Mouse (Mus musculus) hindbrain, embryonic 11.5 days (tissue): ENCODE measurements around the gene Smim12. TPM values are rescaled to one million over a fixed set of nuclear protein-coding genes. Genes with fewer than 3 reads are reported as not detected.

Experiments used
- ATAC-seq: fragments of 200-750 bp; cut with Nextera tagmentation; 2 replicates; pipeline ENCODE4 v1.8.0; 2017; ENCODE audit warnings: mild to moderate bottlenecking, moderate TSS enrichment, moderate library complexity; ENCODE audit not compliant: low FRiP score
- DNase-seq: peaks from one replicate; pipeline ENCODE4 v3.0.0-alpha.2; 2015; ENCODE audit warnings: low spot score
- H3K27ac ChIP-seq: fragments of 300-500 bp; sonication (generic); 2 replicates; pipeline ENCODE4 v1.5.1; 2014; ENCODE audit warnings: mild to moderate bottlenecking, low read depth, low read length
- H3K27me3 ChIP-seq: fragments of 300-500 bp; sonication (generic); 2 replicates; pipeline ENCODE4 v1.6.1; 2014; ENCODE audit warnings: mild to moderate bottlenecking, low read length, moderate library complexity, mixed read lengths; ENCODE audit not compliant: control insufficient read depth, insufficient read depth
- H3K36me3 ChIP-seq: fragments of 300-500 bp; sonication (generic); 2 replicates; pipeline ENCODE4 v1.6.1; 2014; ENCODE audit warnings: mild to moderate bottlenecking, low read length, moderate library complexity, mixed read lengths; ENCODE audit not compliant: control insufficient read depth, insufficient read depth
- H3K4me1 ChIP-seq: fragments of 300-500 bp; sonication (generic); replicated peaks from 2 replicates; pipeline ENCODE4 v1.6.1; 2014; ENCODE audit warnings: low read length, mixed read lengths; ENCODE audit not compliant: control insufficient read depth, insufficient read depth
- H3K4me2 ChIP-seq: fragments of 300-500 bp; sonication (generic); replicated peaks from 2 replicates; pipeline ENCODE4 v1.6.1; 2014; ENCODE audit warnings: mild to moderate bottlenecking, low read depth, low read length
- H3K4me3 ChIP-seq: fragments of 300-500 bp; sonication (generic); 2 replicates; pipeline ENCODE4 v1.5.1; 2014; ENCODE audit warnings: low read depth, low read length
- H3K9ac ChIP-seq: fragments of 300-500 bp; sonication (generic); 2 replicates; pipeline ENCODE4 v1.6.1; 2014; ENCODE audit warnings: low read depth, low read length
- H3K9me3 ChIP-seq: fragments of 300-500 bp; sonication (generic); 2 replicates; pipeline ENCODE4 v1.6.1; 2016; ENCODE audit warnings: low read length; ENCODE audit not compliant: control insufficient read depth
- WGBS: fragments of 180-500 bp; shearing (Covaris S2); extraction: QIAGEN DNeasy Blood & Tissue Kit; methylation state at CpG from one replicate; pipeline ENCODE4 v1.1.7; 2014; 5-methylcytosine and 5-hydroxymethylcytosine counted together
- polyA plus RNA-seq: library from polyadenylated mRNA; unstranded; fragments of >200 nt; fragmentation: Nextera tagmentation; extraction: Ambion mirVana; gene quantifications from 2 replicates; pipeline ENCODE4 v1.2.1, GENCODE M21; 2014

Smim12 gene
- polyA plus RNA-seq: 59.3 and 59.7 TPM in 2 replicates

DNA sequence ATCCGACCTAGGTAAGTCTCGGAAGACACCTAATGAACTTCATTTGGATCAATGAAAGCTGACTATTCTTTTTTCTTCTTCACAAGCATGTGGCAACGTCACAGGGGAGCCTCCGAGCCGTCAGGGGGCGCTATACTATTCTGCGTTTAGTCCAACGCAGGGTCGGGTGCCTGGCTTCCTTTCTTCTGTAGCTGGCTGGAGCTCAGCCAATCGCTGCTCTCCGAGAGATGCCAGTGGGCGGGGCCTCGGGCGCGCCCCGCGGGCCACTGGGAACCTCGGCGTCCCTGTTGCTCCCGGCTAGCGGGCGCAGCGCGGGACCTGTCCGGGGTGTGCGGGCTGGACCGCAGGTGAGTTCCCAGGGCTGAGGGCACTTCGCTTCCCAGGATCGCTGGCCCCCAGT is at the start of gene Smim12:
Gene Smim12, plus strand, starts transcription at position 233 of the 400 bp plus-strand sequence.
- Histone ChIP-seq H3K4me3 (peak within 1 kb of the TSS; percentile 84), H3K4me1 (0 out of 2 replicates have a peak, but pooled peaks cover 2% of the 10 kb centered on the region), H3K9ac (peak within 1 kb of the TSS; percentile 91), H3K27ac (0 out of 2 replicates have a peak within 1 kb of the TSS, but pooled peaks have one; percentile 13), H3K27me3 (no peaks in the 10 kb centered on the region), H3K9me3 (no peaks in the 10 kb centered on the region), H3K4me2 (peak within 1 kb of the TSS; percentile 88), H3K36me3 (no peaks in the 10 kb centered on the region; the same call in 1 of the 2 replicates)
- WGBS: 0% methylated on average over 29 of the region's 29 CpGs
- ATAC-seq (peak; percentile 98), DNase-seq (peak; percentile 99)

DNA sequence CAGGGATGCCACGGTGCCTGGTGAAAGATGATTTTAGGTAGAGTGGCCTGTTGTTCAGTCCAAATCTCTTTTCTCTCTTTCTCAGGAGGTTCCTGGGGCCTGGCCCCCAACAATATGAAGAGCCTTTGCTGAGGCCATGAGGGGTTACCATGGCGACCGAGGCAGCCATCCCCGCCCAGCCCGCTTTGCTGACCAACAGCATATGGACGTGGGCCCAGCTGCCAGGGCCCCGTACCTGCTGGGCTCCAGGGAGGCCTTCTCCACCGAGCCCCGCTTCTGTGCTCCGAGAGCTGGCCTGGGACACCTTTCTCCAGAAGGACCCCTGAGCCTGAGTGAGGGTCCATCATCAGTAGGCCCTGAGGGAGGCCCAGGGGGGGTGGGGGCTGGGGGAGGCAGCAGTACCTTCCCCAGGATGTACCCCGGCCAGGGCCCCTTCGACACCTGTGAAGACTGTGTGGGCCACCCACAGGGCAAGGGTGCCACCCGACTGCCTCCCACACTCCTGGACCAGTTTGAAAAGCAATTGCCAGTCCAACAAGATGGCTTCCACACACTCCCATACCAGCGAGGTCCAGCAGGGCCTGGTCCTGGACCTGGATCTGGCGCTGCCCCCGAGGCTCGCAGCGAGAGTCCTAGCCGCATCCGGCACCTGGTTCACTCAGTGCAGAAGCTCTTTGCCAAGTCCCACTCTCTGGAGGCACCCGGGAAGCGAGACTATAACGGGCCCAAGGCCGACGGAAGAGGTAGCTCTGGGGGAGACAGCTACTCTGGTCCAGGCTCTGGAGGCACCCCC is 48.9 kb upstream of the Smim12 start:
- H3K9ac ChIP-seq: no peak overlapping the region
- no peaks in the 10 kb centered on the region for H3K36me3 ChIP-seq
- peaks cover 4% of the 10 kb centered on the region; the same call in 1 of the 2 replicates for H3K4me1 ChIP-seq
- 76% methylated on average over 25 of the region's 25 CpGs for WGBS
- no peaks in the 10 kb centered on the region for H3K9me3 ChIP-seq
- H3K4me3 ChIP-seq: no peak overlapping the region
- no peaks in the 10 kb centered on the region for H3K27me3 ChIP-seq
- H3K27ac ChIP-seq: no peak overlapping the region
- DNase-seq (peak; percentile 43), ATAC-seq (peak; percentile 33; the same call in 1 of the 2 replicates)
- no peak overlapping the region for H3K4me2 ChIP-seq

DNA sequence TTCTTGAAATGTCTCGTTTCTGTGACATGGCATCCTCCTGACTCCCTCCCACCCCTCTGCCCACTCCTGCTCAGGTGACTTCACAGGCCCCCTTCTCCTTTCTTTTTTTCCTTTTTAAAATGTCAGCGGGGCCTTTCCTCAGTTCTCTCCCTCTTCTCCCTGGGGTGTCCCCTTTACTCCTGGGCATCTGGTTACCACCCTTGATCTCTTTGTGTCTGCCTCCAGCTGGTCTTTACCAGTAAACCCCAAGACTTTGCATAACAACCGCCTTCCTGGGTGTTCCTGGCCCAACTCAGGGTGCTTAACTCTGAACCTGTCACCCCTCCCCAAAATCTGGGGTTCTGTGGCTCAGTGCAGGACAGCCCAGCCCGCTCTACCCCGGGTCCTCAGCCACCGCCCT is 45.0 kb upstream of the Smim12 start:
- Histone ChIP-seq H3K9me3 (no peaks in the 10 kb centered on the region), H3K4me2 (no peak overlapping the region), H3K9ac (no peak overlapping the region), H3K27me3 (no peaks in the 10 kb centered on the region), H3K4me1 (peaks cover 4% of the 10 kb centered on the region; the same call in 1 of the 2 replicates), H3K4me3 (no peak overlapping the region), H3K27ac (no peak overlapping the region), H3K36me3 (no peaks in the 10 kb centered on the region)
- 33% methylated on average over 6 of the region's 6 CpGs for WGBS
- no peak for ATAC-seq
- no peak for DNase-seq

DNA sequence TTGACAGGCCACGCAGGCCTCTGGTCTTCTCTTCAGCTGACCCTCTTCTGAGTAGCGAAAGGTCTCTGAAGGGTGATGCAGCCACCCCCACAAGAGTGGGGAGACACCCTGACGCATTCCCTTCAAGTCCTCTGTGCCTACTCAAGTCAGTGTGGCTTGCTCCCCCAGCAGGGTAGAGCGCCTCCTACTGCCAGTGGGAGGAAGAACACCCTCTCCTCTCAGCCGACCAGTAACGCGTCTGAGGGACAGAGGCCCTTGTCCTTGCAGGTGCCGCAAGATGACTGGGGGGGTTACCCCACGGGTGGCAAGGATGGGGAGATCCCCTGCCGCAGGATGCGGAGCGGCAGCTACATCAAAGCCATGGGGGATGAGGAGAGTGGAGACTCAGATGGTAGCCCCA is 44.2 kb upstream of the Smim12 start:
- DNase-seq (peak; percentile 16), ATAC-seq (no peak)
- no peaks in the 10 kb centered on the region for H3K9me3 ChIP-seq
- no peak overlapping the region for H3K27ac ChIP-seq
- H3K27me3 ChIP-seq: no peaks in the 10 kb centered on the region
- H3K36me3 ChIP-seq: no peaks in the 10 kb centered on the region
- 50% methylated on average over 12 of the region's 12 CpGs for WGBS
- no peak overlapping the region for H3K4me2 ChIP-seq
- H3K4me3 ChIP-seq: no peak overlapping the region
- H3K4me1 ChIP-seq: peaks cover 3% of the 10 kb centered on the region; the same call in 1 of the 2 replicates
- no peak overlapping the region for H3K9ac ChIP-seq

DNA sequence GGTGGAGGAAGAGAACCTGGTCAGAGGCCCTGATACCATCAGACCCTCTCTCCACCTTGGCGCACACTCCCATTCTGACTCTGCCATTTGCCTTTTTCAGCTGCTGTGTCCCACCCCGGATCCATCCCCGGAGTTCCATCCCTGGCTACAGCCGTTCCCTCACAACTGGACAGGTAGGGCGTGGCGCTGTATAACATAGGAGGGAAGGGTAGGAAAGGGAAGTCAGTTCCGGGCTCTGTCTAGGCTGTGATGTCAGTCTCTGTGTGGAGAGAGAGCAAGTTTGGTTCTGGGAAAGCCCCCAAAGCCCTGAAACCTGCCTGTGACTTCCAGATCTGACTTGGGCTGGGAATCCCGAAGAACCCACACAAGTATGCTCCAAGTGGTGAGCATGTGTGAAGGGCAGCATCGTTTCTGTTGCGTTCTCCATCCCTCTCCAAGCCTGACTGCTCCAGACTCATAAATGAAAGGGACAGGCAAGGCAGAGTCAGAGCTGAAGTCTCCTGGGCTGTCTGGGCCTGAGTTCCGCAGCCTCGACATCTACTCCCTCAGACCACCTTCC is 43.3 kb upstream of the Smim12 start:
- Histone ChIP-seq H3K36me3 (no peaks in the 10 kb centered on the region), H3K9me3 (no peaks in the 10 kb centered on the region), H3K9ac (no peak overlapping the region), H3K27me3 (no peaks in the 10 kb centered on the region), H3K4me2 (no peak overlapping the region), H3K4me3 (no peak overlapping the region), H3K27ac (no peak overlapping the region), H3K4me1 (no peaks in the 10 kb centered on the region)
- no peak for DNase-seq
- 91% methylated on average over 12 of the region's 12 CpGs for WGBS
- ATAC-seq: no peak

DNA sequence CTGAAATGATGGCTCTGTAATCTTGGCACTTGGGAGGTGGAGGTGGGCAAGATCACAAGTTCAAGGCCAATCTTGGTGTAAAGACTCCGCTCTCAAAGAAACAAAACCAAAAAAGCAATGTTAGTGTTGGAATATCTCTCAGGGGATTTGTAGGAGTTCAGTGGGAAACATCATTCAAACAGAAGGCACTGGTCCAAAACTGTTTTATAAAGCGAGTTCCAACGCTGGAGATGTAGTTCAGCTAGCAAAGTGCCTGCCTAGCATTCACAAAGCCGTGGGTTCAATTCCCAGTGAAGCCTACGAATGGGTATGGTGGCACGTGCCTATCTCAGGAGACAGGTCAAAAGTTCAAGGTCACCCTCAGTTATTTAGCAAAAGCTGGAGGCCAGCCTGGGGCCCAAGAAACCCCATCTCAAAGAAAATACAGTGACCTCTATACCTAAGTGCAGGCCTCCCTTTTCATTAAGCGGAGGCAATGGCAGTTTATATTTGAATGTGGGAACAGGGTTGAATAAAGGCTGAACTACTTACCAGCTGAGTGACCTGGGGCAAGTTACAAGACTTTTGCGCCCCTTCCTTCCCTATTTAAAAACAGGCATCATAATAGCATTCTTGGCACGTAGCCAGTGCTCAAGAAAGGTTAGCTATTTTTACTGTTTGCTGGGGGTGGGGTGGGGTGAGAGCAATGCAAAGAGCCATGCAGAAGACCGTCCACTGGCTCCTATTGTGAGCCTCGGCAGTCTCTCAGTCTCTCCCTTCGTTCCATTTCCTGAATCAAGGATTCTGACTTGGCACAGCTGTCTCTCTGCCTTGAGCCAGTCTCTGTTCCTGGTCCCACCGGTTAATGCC is 42.6 kb upstream of the Smim12 start:
- no peak for DNase-seq

DNA sequence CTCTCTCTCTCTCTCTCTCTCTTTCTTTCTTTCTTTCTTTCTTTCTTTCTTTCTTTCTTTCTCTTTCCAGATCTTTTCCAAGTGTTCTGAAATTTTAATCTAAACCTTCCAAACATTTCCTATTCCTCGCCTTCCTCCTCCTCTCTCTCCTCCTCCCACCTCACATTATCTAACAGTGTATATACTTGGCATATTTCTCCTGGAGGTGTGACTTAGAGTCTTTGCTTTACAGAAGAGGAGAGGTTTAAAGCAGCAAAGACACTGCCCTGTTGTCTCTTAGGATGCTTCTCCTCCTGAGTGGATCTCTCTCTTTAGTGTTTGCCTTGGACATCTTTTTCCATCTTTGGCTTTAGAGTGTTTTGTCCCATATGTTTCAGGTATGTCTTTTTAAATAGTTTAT is 40.5 kb upstream of the Smim12 start:
- no peak overlapping the region for H3K27ac ChIP-seq
- no peaks in the 10 kb centered on the region for H3K4me1 ChIP-seq
- H3K4me3 ChIP-seq: no peak overlapping the region
- 71% methylated on average over 1 of the region's 1 CpGs for WGBS
- ATAC-seq (no peak), DNase-seq (no peak)
- no peaks in the 10 kb centered on the region for H3K27me3 ChIP-seq
- no peaks in the 10 kb centered on the region for H3K9me3 ChIP-seq
- H3K36me3 ChIP-seq: no peaks in the 10 kb centered on the region
- no peak overlapping the region for H3K4me2 ChIP-seq
- no peak overlapping the region for H3K9ac ChIP-seq

More for the DNA sequence above, 42.6 kb upstream of the Smim12 start:
- no peak for ATAC-seq
- WGBS: 77% methylated on average over 13 of the region's 13 CpGs
- H3K4me3 ChIP-seq: no peak overlapping the region
- no peak overlapping the region for H3K9ac ChIP-seq
- H3K9me3 ChIP-seq: no peaks in the 10 kb centered on the region
- H3K4me1 ChIP-seq: no peaks in the 10 kb centered on the region
- no peak overlapping the region for H3K4me2 ChIP-seq
- no peaks in the 10 kb centered on the region for H3K36me3 ChIP-seq
- no peaks in the 10 kb centered on the region for H3K27me3 ChIP-seq
- no peak overlapping the region for H3K27ac ChIP-seq

DNA sequence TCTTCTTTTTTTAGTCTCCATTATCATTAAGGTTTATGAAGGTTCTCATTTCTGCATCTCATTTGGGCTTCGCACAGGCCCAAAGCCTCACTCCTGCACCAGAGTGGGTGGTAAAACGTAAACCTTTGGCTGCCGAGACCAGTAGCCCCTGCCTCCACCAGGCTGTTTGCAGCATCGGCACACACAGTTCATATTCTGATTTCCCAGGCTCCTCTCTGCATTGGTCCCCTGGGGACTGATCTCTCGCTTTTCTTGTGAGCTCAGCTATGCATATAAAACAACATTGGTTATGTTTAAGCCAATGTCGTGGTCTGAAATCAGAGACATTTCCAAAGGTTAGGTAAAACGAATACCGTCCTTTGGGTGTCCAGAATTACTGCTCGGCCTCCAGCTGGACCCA is 32.3 kb upstream of the Smim12 start:
- Histone ChIP-seq H3K36me3 (no peaks in the 10 kb centered on the region), H3K4me3 (no peak overlapping the region), H3K4me2 (no peak overlapping the region), H3K9me3 (no peaks in the 10 kb centered on the region), H3K27ac (no peak overlapping the region), H3K4me1 (no peaks in the 10 kb centered on the region), H3K9ac (no peak overlapping the region), H3K27me3 (peaks cover 9% of the 10 kb centered on the region)
- ATAC-seq: no peak
- no peak for DNase-seq
- WGBS: 73% methylated on average over 9 of the region's 9 CpGs
